Mouse (Mus musculus) heart, adult 18-20 months (tissue): ENCODE measurements around the gene Actb. TPM values are rescaled to one million over a fixed set of nuclear protein-coding genes. Genes with fewer than 3 reads are reported as not detected.

Source experiments
- DNase-seq, 2 experiments: peaks; one replicate each; pipeline ENCODE4 v3.0.0; 2021 to 2022; ENCODE audit warnings: mixed read lengths in 1 of 2
- total RNA-seq, 2 experiments: library from RNA; stranded (reverse); gene quantifications; 2 replicates each; pipeline ENCODE4 v1.2.3; 2021

Actb gene
- total RNA-seq, 2 experiments from 2014 or later = 875 to 1,008 TPM

GRCm38 (mm10) chr5:142877337-142878280, 28.9 kb downstream of the Actb start:
- peak; percentile 83 to 89 for DNase-seq

GRCm38 (mm10) chr5:142876896-142877295, 29.7 kb downstream of the Actb start:
- no peak for DNase-seq

- peak; percentile 49 to 50 for DNase-seq
Observed at GRCm38 (mm10) chr5:142875513-142875905, 31.0 kb downstream of the Actb start.

- DNase-seq = no peak
Observed at GRCm38 (mm10) chr5:142874791-142875512, 31.6 kb downstream of the Actb start.

- no peak for DNase-seq
Observed at GRCm38 (mm10) chr5:142873718-142874117, 32.8 kb downstream of the Actb start.

- DNase-seq = no peak
Observed at GRCm38 (mm10) chr5:142871765-142872164, 34.8 kb downstream of the Actb start.

GRCm38 (mm10) chr5:142869463-142869862, 37.1 kb downstream of the Actb start:
- DNase-seq = no peak

GRCm38 (mm10) chr5:142857763-142858229, 48.8 kb downstream of the Actb start:
- DNase-seq = peak; percentile 38 to 53

GRCm38 (mm10) chr5:142856408-142856807, 50.1 kb downstream of the Actb start:
- no peak for DNase-seq

GRCm38 (mm10) chr5:142854877-142855276, 51.7 kb downstream of the Actb start:
- peak in 1 of 2 experiments; percentile 48 for DNase-seq

- no peak for DNase-seq
Observed at GRCm38 (mm10) chr5:142853585-142853984, 53.0 kb downstream of the Actb start.

Other genes with a start within 250 kb of the Actb start
- gene Slc29a4, start 214.2 kb downstream of the Actb start, total RNA-seq = under 1 TPM; 0.17 to 0.21 TPM
- 10 to 100 TPM; 39.2 to 48.2 TPM for gene Tnrc18, start 89.1 kb downstream of the Actb start, total RNA-seq
- gene Fbxl18, start 11.3 kb downstream of the Actb start, total RNA-seq = 1 to 10 TPM; 4.6 to 4.7 TPM
- 10 to 100 TPM; 18.2 to 21.6 TPM for gene Fscn1, start 53.6 kb upstream of the Actb start, total RNA-seq
- gene Rnf216, start 206.2 kb upstream of the Actb start, total RNA-seq = 10 to 100 TPM; 23.3 to 25.7 TPM
- not detected for gene Olfr718-ps1, start 240.8 kb upstream of the Actb start, total RNA-seq